Mouse (Mus musculus) lung, adult 2 months (tissue): ENCODE data around the gene Naxd. TPM values are rescaled to one million over a fixed set of nuclear protein-coding genes. Genes with fewer than 3 reads are reported as not detected.
A peak's percentile ranks its signal among the peaks of the same experiment; 100 is the strongest.
"Not testable (repeated sequence)": the region's sequence is repeated elsewhere in the genome, so short reads cannot be mapped to it uniquely, and the experiment has no call there.

Source experiments
- DNase-seq: peaks from one replicate; pipeline ENCODE4 v3.0.0; 2022
- H3K4me1 ChIP-seq: fragments of 200-500 bp; 2 replicates; pipeline ENCODE4 v1.6.1; 2011; ENCODE audit warnings: low read length; ENCODE audit not compliant: control insufficient read depth, insufficient read depth
- H3K4me3 ChIP-seq: fragments of 200-500 bp; replicated peaks from 2 replicates; pipeline ENCODE3; 2011; ENCODE audit warnings: low read depth, mild to moderate bottlenecking, control low read depth, low read length; ENCODE audit errors: extremely low read depth
- CTCF ChIP-seq: fragments of 200-500 bp; IDR thresholded peaks from 2 replicates; pipeline ENCODE4 v1.5.1; 2011; ENCODE audit warnings: mild to moderate bottlenecking, low read length, control low read depth; ENCODE audit not compliant: insufficient read depth
- POLR2A ChIP-seq: fragments of 200-500 bp; IDR thresholded peaks from 2 replicates; pipeline ENCODE4 v1.6.1; 2011; ENCODE audit warnings: low read depth, mild to moderate bottlenecking, control low read depth, low read length, borderline replicate concordance; ENCODE audit errors: extremely low read depth
- WGBS: fragments of 180-500 bp; shearing (Covaris S2); methylation state at CpG from one replicate; pipeline ENCODE4 v1.1.7; 2018; 5-methylcytosine and 5-hydroxymethylcytosine counted together
- polyA plus RNA-seq: library from polyadenylated mRNA; depleted of rRNA; stranded (reverse); fragments of >200 nt; gene quantifications from 2 replicates; pipeline ENCODE4 v1.2.3, GENCODE M21; 2012

Gene Naxd
- polyA plus RNA-seq, 1 experiment, result 142 TPM

- whole genome bisulfite sequencing, result 10% methylated on average over 23 of the region's 23 CpGs
- no peak for DNase-seq
- H3K4me3 ChIP-seq, result peak overlapping the region; percentile 61
- TF ChIP-seq CTCF (no peak), POLR2A (no peak)
- peaks cover 5% of the 10 kb centered on the region; the same call in 1 of the 2 replicates for H3K4me1 ChIP-seq
These were observed 18.3 kb upstream of the Naxd start for GRCm38 (mm10) chr8:11478807-11479527.

DNA sequence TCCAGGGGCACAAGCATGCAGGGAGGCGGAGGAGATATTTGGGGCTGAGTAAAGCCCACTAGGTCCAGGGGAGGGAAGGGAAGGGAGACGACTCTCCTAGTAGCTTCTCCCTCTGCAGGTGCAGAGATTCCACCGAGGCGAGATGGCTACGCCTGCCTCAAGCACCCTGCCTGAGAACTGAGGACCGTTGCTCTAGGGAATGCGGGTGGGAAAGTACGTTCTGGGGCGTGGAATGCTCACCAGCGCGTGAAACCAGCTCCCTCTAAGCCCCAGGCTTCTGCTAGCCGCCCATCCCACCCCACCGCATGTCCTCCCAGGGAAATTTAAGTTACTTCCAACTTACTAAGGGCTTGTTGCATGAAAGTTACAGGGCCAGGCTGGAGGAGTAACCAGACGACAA lies 17.7 kb upstream of the Naxd start:
- Histone ChIP-seq H3K4me3 (no peak overlapping the region), H3K4me1 (peaks cover 5% of the 10 kb centered on the region; the same call in 1 of the 2 replicates)
- TF ChIP-seq POLR2A (no peak), CTCF (no peak)
- WGBS, result 36% methylated on average over 14 of the region's 14 CpGs
- no peak for DNase-seq

DNA sequence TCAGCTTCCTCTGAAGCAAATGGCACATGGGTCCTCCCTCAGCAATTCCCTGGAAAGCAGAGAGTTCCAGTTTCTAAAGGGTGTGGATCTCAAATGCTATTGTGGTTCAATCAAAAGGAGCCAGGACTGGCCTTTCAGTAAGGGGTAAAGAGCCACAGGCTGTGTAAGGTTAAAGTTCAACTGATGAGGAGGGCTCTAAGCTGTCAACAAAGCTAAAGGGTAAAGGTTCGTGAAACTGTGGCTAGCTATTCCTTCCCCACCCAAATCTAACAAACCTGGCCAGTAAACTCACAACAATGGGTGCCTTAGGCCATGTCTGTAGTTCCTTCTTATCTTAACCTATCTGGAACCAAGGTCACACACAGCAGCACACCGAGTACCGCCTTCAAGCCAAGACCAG lies 15.4 kb upstream of the Naxd start:
- DNase-seq, result no peak
- TF ChIP-seq POLR2A, result no peak
- no peak for TF ChIP-seq CTCF
- Histone ChIP-seq H3K4me1 (0 out of 2 replicates have a peak, but pooled peaks cover 5% of the 10 kb centered on the region), H3K4me3 (no peak overlapping the region)
- 73% methylated on average over 3 of the region's 3 CpGs for WGBS

- 59% methylated on average over 3 of the region's 3 CpGs for WGBS
- DNase-seq, result no peak
- no peak overlapping the region for H3K4me3 ChIP-seq
- 0 out of 2 replicates have a peak, but pooled peaks cover 3% of the 10 kb centered on the region for H3K4me1 ChIP-seq
- TF ChIP-seq POLR2A, result no peak
- no peak for TF ChIP-seq CTCF
These were observed 14.8 kb upstream of the Naxd start for GRCm38 (mm10) chr8:11482537-11482936.

GRCm38 (mm10) chr8:11486142-11486541 lies 11.2 kb upstream of the Naxd start:
- WGBS, result 15% methylated on average over 7 of the region's 7 CpGs
- Histone ChIP-seq H3K4me1 (no peaks in the 10 kb centered on the region), H3K4me3 (no peak overlapping the region)
- TF ChIP-seq CTCF, result peak; percentile 77
- TF ChIP-seq POLR2A, result no peak
- peak; percentile 77 for DNase-seq

DNA sequence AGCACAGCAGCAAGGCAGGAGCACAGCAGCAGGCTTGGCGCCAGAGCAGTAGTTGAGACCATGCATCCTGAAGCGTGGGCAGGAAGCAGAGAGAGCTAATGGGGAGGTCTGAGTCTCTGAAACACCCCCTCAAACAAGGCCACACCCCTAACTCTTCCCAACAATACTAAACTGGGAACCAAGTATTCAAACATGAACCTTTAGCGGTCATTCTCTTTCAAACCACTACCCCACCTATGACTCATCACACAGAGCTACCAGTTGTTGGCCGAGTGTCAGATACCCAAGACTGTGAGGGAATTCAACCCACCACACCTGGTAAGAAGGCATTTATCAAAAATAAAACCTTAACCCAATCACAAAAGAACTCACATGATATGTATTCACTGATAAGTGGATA lies 10.1 kb upstream of the Naxd start:
- no peak overlapping the region for H3K4me3 ChIP-seq
- WGBS, result 37% methylated on average over 4 of the region's 4 CpGs
- DNase-seq, result no peak
- H3K4me1 ChIP-seq, result no peaks in the 10 kb centered on the region
- TF ChIP-seq CTCF, result no peak
- TF ChIP-seq POLR2A, result no peak

GRCm38 (mm10) chr8:11492340-11492739 lies 5.0 kb upstream of the Naxd start:
- DNase-seq, H3K4me3 ChIP-seq, H3K4me1 ChIP-seq: not testable (repeated sequence)
- WGBS, result 80% methylated on average over 2 of the region's 2 CpGs

DNA sequence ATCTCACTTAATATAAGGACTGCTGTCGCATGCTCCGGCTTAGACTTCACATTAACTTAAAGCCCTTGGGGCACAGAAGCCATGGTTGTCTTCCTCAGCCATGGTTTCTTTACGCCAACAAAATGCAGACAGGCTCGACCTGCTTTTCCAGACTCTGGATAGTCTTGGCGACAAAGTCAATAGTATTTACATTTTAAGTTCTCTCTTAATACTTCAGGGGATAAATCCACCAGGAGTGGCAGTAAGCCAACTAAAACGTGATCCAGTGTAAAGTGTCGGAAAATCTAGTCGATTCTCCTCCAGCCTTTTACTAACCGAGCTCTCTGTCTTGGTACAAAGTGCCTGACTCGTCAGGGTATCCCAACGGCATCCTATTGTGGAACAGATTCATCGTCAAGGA lies 975 bp downstream of the Naxd start:
- DNase-seq, result no peak
- Histone ChIP-seq H3K4me3 (peak overlapping the region; percentile 93), H3K4me1 (peaks cover 15% of the 10 kb centered on the region)
- TF ChIP-seq POLR2A (no peak), CTCF (no peak)
- 57% methylated on average over 12 of the region's 12 CpGs for WGBS

GRCm38 (mm10) chr8:11498786-11499485 lies 1.6 kb downstream of the Naxd start:
- TF ChIP-seq POLR2A (no peak; the same call in 1 of the 2 replicates), CTCF (no peak)
- 67% methylated on average over 4 of the region's 4 CpGs for WGBS

GRCm38 (mm10) chr8:11503476-11504232 lies 6.3 kb downstream of the Naxd start:
- 80% methylated on average over 13 of the region's 13 CpGs for WGBS
- H3K4me1 ChIP-seq, result peaks cover 7% of the 10 kb centered on the region
- TF ChIP-seq CTCF (no peak), POLR2A (no peak)
- no peak for DNase-seq
- H3K4me3 ChIP-seq, result no peak overlapping the region

More at GRCm38 (mm10) chr8:11498786-11499485, 1.6 kb downstream of the Naxd start:
- peak overlapping the region; percentile 46 for H3K4me3 ChIP-seq
- DNase-seq, result no peak
- H3K4me1 ChIP-seq, result peaks cover 15% of the 10 kb centered on the region
